10 mouse cellular contexts compared by ENCODE assay signal in the genomic region with DNA sequence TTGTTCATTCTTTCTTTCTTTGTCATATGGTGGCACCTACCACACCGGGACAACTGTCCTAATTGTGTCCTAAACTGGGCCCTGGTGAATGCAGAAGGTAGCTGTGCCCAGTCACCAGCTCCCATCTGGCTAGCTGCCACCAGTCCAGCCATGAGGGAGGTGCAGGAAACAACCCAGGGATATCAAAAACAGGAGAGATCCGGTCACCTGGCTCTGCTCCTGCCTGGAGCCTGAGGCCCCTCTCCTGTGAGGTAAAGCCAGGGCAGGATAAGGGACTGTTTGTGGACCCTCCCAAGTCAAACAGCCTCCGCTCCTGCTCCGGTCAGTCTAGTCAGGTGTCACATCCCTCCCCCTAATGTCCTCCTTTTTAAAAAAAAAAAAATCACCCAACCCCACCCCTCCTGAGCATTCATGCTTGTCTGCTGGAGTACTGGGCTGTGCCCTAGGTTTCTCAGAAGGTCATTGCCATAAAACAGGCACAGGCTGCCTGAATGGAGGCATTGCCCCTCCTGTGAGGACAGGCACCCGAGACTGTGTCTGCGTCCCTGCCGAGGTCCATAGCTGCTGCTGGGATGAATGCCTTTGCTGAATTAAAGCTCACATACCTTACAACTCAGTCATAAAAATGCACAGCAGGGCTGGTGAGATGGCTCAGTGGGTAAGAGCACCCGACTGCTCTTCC. TPM values are rescaled to one million over a fixed set of nuclear protein-coding genes. Genes with fewer than 3 reads are reported as not detected.
DNase-seq lines count a peak whose midpoint lies in the region; ATAC-seq and TF ChIP-seq lines count a peak whose summit lies in the region.
"Had no signal": no experiment of that assay in that cellular context is flagged by ENCODE, and none has a peak within 500 bp of the region (broad histone marks: within the 10 kb centered on the region; RNA-seq: fewer than 3 reads in every experiment).

No protein-coding gene starts in this region.

- in situ Hi-C loops in ES-E14 (cut with MboI; ENCODE audit: low sequenced_read_pairs in 2 of 2, unreplicated experiment in 2 of 2): no loop called here

- no peak overlapping the region for H3K9ac ChIP-seq in ES-E14 (ENCODE audit: insufficient read depth, low read depth, low read length, poor library complexity, severe bottlenecking)
- H3K9ac ChIP-seq in kidney, embryonic 15.5 days: no peak overlapping the region
- H3K9ac ChIP-seq in midbrain, embryonic 14.5 days (replicated peaks; ENCODE audit: low read length): no peak overlapping the region
- H3K9ac ChIP-seq: lung, embryonic 14.5 days had no signal

- no peak overlapping the region for H3K27ac ChIP-seq in ES-E14 (ENCODE audit: insufficient read depth, low read depth, low read length, poor library complexity, severe bottlenecking)
- peak overlapping the region; percentile 66 for H3K27ac ChIP-seq in kidney, embryonic 15.5 days
- H3K27ac ChIP-seq in midbrain, embryonic 14.5 days (replicated peaks; ENCODE audit: low read depth, low read length): no peak overlapping the region
- H3K27ac ChIP-seq: limb, embryonic 10.5 days had no signal

- H3K4me1 ChIP-seq in ES-E14 (ENCODE audit: control insufficient read depth in 2 of 2, insufficient read depth in 2 of 2, low read length in 2 of 2, poor library complexity in 1 of 2): peaks cover 0 to 8% of the 10 kb centered on the region in 2 experiments; a peak in 2 of 4 replicates
- H3K4me1 ChIP-seq in kidney, embryonic 15.5 days: peaks cover 19% of the 10 kb centered on the region
- H3K4me1 ChIP-seq in midbrain, embryonic 14.5 days (ENCODE audit: control insufficient read depth, insufficient read depth, low read length): peaks cover 2% of the 10 kb centered on the region; the same call in 1 of the 2 replicates

- no peaks in the 10 kb centered on the region for H3K9me3 ChIP-seq in ES-E14 (ENCODE audit: control insufficient read depth, insufficient read depth, low read depth, low read length)
- no peaks in the 10 kb centered on the region for H3K9me3 ChIP-seq in kidney, embryonic 15.5 days (replicated peaks)
- H3K9me3 ChIP-seq in midbrain, embryonic 14.5 days (ENCODE audit: control insufficient read depth, low read length): no peaks in the 10 kb centered on the region
- H3K9me3 ChIP-seq: limb, embryonic 10.5 days had no signal

- H3K36me3 ChIP-seq in ES-E14 (ENCODE audit: control insufficient read depth, insufficient read depth, low read length, poor library complexity, severe bottlenecking): no peaks in the 10 kb centered on the region
- no peaks in the 10 kb centered on the region for H3K36me3 ChIP-seq in kidney, embryonic 15.5 days
- H3K36me3 ChIP-seq in midbrain, embryonic 14.5 days (ENCODE audit: control insufficient read depth, insufficient read depth, low read length): no peaks in the 10 kb centered on the region
- H3K36me3 ChIP-seq: limb, embryonic 10.5 days had no signal

- DNase-seq in adrenal gland, postnatal 25 days: peak; percentile 53
- no peak for DNase-seq in adrenal gland, postnatal 4 days (ENCODE audit: low spot score in 2 of 2)
- DNase-seq in ES-E14 (ENCODE audit: low read depth, low spot score): no peak
- peak; percentile 81 to 84 for DNase-seq in cerebellum, postnatal 36 days
- no peak for DNase-seq in B cell, adult 2 months
- DNase-seq in layer of hippocampus, adult 8-10 months (ENCODE audit: low spot score in 2 of 2): no peak
- no peak for DNase-seq in midbrain, embryonic 14.5 days
- DNase-seq: lung, embryonic 14.5 days had no signal

- 42% methylated on average over 8 of the region's 8 CpGs for WGBS in kidney, embryonic 15.5 days
- 86% methylated on average over 8 of the region's 8 CpGs for WGBS in midbrain, embryonic 14.5 days

- H3K4me3 ChIP-seq in ES-E14 (ENCODE audit: insufficient read depth in 1 of 2, low read depth in 1 of 2, low read length in 2 of 2, poor library complexity in 1 of 2, severe bottlenecking in 1 of 2): no peak overlapping the region
- H3K4me3 ChIP-seq in kidney, embryonic 15.5 days (replicated peaks): no peak overlapping the region
- no peak overlapping the region for H3K4me3 ChIP-seq in midbrain, embryonic 14.5 days (replicated peaks; ENCODE audit: low read depth, low read length)
- H3K4me3 ChIP-seq: limb, embryonic 10.5 days had no signal

- peak; percentile 77 for ATAC-seq in kidney, embryonic 15.5 days (replicated peaks; ENCODE audit: low FRiP score)
- no peak for ATAC-seq in midbrain, embryonic 14.5 days (ENCODE audit: low FRiP score, low TSS enrichment)

- no peaks in the 10 kb centered on the region for H3K27me3 ChIP-seq in kidney, embryonic 15.5 days
- no peaks in the 10 kb centered on the region for H3K27me3 ChIP-seq in midbrain, embryonic 14.5 days (ENCODE audit: control insufficient read depth, insufficient read depth, low read length)

- no peak overlapping the region for H3K4me2 ChIP-seq in kidney, embryonic 15.5 days
- H3K4me2 ChIP-seq in midbrain, embryonic 14.5 days (ENCODE audit: low read length): no peak overlapping the region
- H3K4me2 ChIP-seq: lung, embryonic 14.5 days had no signal

TF ChIP-seq in ES-E14, 5 proteins besides CTCF, POLR2A, EP300 and RAD21:
- TF ChIP-seq MAFK (IDR thresholded peaks at IDR 0.05; ENCODE audit: insufficient read depth, low read depth, low read length) (no peak), ZNF384 (IDR thresholded peaks at IDR 0.05; ENCODE audit: low read depth, low read length) (0 out of 2 replicates have a peak, but pooled peaks have one; percentile 16), HCFC1 (IDR thresholded peaks at IDR 0.05; ENCODE audit: borderline replicate concordance, insufficient read depth, low read length) (no peak)

RNA-seq across cellular contexts. Expression of a gene that starts 24.6 kb away (rescaled TPM):
- 103 and 131 TPM in 2 replicates for total RNA-seq in adrenal gland, postnatal 25 days (2021)
- 10 to 100 TPM; 53.7 to 60.8 TPM for total RNA-seq in adrenal gland, postnatal 4 days (2021)
- 3.1 and 3.3 TPM in 2 replicates for total RNA-seq in ES-E14 (2012; rRNA removed)
- 17.1 and 18.6 TPM in 2 replicates for polyA plus RNA-seq in kidney, embryonic 15.5 days (2015; fragmentation: Nextera tagmentation; extraction: Ambion mirVana)
- 10 to 100 TPM; 63.1 to 86.1 (median 73.9) TPM for total RNA-seq in layer of hippocampus, adult 8-10 months (2022)
- polyA plus RNA-seq in midbrain, embryonic 14.5 days (2014; fragmentation: Nextera tagmentation; extraction: Ambion mirVana): 4.4 and 4.9 TPM in 2 replicates

Comparison
In these comparisons a context has a peak if more than half of its experiments do, and no peak if none do; other contexts are left out.
1. DNase-seq: peak in adrenal gland, postnatal 25 days (single experiment) and cerebellum, postnatal 36 days (2 of 2); none in adrenal gland, postnatal 4 days (0 of 2), ES-E14 (single experiment), B cell, adult 2 months (0 of 2), layer of hippocampus, adult 8-10 months (0 of 2) and midbrain, embryonic 14.5 days (single experiment).
2. RNA of a gene that starts 24.6 kb away (total RNA-seq): 103 to 131 TPM in adrenal gland, postnatal 25 days, 63.1 to 86.1 TPM in layer of hippocampus, adult 8-10 months and 53.7 to 60.8 TPM in adrenal gland, postnatal 4 days; 3.1 to 3.3 TPM in ES-E14; every median in the first group is over 10 times any median in the second.